Mouse (Mus musculus): ENCODE results near the gene Tbp. TPM values are rescaled to one million over a fixed set of nuclear protein-coding genes. Genes with fewer than 3 reads are reported as not detected.

Tbp gene
- total RNA-seq (2021) = 25.9 and 33.1 TPM in 2 replicates
- long read RNA-seq, experiment 1, full-length matches to known transcripts = 11 of 13 reads
- long read RNA-seq, experiment 1, partial matches to known transcripts = 0 of 13 reads
- long read RNA-seq, experiment 1, other reads (novel, unspliced or antisense) = 2 of 13 reads
- long read RNA-seq, experiment 2, full-length matches to known transcripts = 8 of 10 reads
- long read RNA-seq, experiment 2, partial matches to known transcripts = 0 of 10 reads
- long read RNA-seq, experiment 2, other reads (novel, unspliced or antisense) = 2 of 10 reads

GRCm38 (mm10) chr17:15499656-15500394, at the start of gene Tbp, which contains the start of gene Psmb1:
Tbp (plus strand) TSS chr17:15499888.
Psmb1 (minus strand) TSS chr17:15499751.
- DNase-seq = peak; percentile 99

- no peak for DNase-seq
Measured at GRCm38 (mm10) chr17:15455203-15455602, 44.5 kb upstream of the Tbp start.

- DNase-seq = no peak
Measured at GRCm38 (mm10) chr17:15456595-15456994, 43.1 kb upstream of the Tbp start.

GRCm38 (mm10) chr17:15459761-15460160, 39.9 kb upstream of the Tbp start:
- DNase-seq = no peak

GRCm38 (mm10) chr17:15461921-15462495, 37.7 kb upstream of the Tbp start:
- DNase-seq = no peak

- peak; percentile 83 for DNase-seq
Measured at GRCm38 (mm10) chr17:15467669-15468068, 32.0 kb upstream of the Tbp start.

- no peak for DNase-seq
Measured at GRCm38 (mm10) chr17:15472671-15473070, 27.0 kb upstream of the Tbp start.

- DNase-seq = no peak
Measured at GRCm38 (mm10) chr17:15490542-15490941, 9.1 kb upstream of the Tbp start.

- peak; percentile 97 for DNase-seq
Measured at GRCm38 (mm10) chr17:15497882-15498752, 1.6 kb upstream of the Tbp start.

GRCm38 (mm10) chr17:15498753-15499113, 955 bp upstream of the Tbp start:
- no peak for DNase-seq

- no peak for DNase-seq
Measured at GRCm38 (mm10) chr17:15510694-15511093, 11.0 kb downstream of the Tbp start.

- DNase-seq = no peak
Measured at GRCm38 (mm10) chr17:15517776-15518175, 18.1 kb downstream of the Tbp start.

GRCm38 (mm10) chr17:15518186-15518585, 18.5 kb downstream of the Tbp start:
- DNase-seq = no peak

- no peak for DNase-seq
Measured at GRCm38 (mm10) chr17:15518766-15519165, 19.1 kb downstream of the Tbp start.

GRCm38 (mm10) chr17:15526304-15526703, 26.6 kb downstream of the Tbp start:
- DNase-seq = no peak

- peak; percentile 98 for DNase-seq
Measured at GRCm38 (mm10) chr17:15526986-15527810, 27.5 kb downstream of the Tbp start, which contains the start of gene Pdcd2. Pdcd2 (minus strand) TSS chr17:15527301.

- no peak for DNase-seq
Measured at GRCm38 (mm10) chr17:15527811-15528136, 28.1 kb downstream of the Tbp start.

- DNase-seq = no peak
Measured at GRCm38 (mm10) chr17:15528887-15529286, 29.2 kb downstream of the Tbp start.

GRCm38 (mm10) chr17:15530141-15530540, 30.5 kb downstream of the Tbp start:
- DNase-seq = peak; percentile 30

GRCm38 (mm10) chr17:15535162-15535800, 35.6 kb downstream of the Tbp start:
- DNase-seq = peak; percentile 29

- DNase-seq = no peak
Measured at GRCm38 (mm10) chr17:15535943-15536342, 36.3 kb downstream of the Tbp start.

Measured in adrenal gland, postnatal 14 days (tissue).